Comparison of ENCODE assay signal across 21 mouse cellular contexts in the genomic region with DNA sequence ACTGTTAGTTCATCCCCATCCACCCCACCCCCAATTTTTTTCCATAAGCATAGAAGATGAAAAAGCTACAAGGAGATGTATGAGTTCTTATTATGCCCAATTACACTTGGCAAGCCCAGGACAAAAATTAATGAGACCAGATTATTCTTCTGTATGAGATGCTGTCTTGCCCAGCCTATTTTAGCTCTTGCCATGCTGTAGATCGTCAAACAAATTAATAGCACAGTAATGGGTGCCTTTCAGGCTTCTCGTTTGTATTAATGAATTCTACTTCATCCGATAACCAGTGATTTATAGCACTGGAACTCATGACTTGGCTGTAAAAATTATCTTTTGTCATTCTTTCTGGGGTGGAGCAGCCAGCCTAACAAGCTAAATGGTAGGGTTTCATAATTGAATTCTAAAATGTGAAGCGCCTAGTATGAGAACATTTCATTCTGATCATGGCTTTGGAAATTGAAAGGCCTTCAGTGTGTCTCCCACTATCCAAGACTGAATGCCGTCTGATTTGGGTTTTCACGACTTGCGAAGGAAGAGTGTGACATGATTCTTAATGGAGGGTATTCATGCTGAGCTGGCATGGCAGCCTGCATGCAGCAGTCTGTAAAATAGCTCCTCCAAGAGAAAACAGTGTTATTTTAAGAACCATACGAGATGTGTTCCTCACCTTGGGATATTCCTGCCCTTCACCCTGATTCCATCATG. TPM values are rescaled to one million over a fixed set of nuclear protein-coding genes. Genes with fewer than 3 reads are reported as not detected.
DNase-seq lines count a peak whose midpoint lies in the region; ATAC-seq and TF ChIP-seq lines count a peak whose summit lies in the region.
"Had no signal": no experiment of that assay in that cellular context is flagged by ENCODE, and none has a peak within 500 bp of the region (broad histone marks: within the 10 kb centered on the region; RNA-seq: fewer than 3 reads in every experiment).

No protein-coding gene starts in this region.

- H3K27ac ChIP-seq in forebrain, embryonic 14.5 days (ENCODE audit: low read depth, low read length): no peak overlapping the region
- no peak overlapping the region for H3K27ac ChIP-seq in forebrain, embryonic 12.5 days
- no peak overlapping the region for H3K27ac ChIP-seq in midbrain, embryonic 14.5 days (replicated peaks; ENCODE audit: low read depth, low read length)
- H3K27ac ChIP-seq in midbrain, embryonic 10.5 days (replicated peaks): no peak overlapping the region
- peak overlapping the region; percentile 21; the same call in 1 of the 2 replicates for H3K27ac ChIP-seq in midbrain, postnatal 0 days (ENCODE audit: low read depth, low read length)
- H3K27ac ChIP-seq: gastrocnemius, adult 2 months; heart, embryonic 13.5 days; left cerebral cortex, adult 2 months; neural tube, embryonic 12.5 days had no signal

- no peak for TF ChIP-seq CTCF in brain, embryonic 14.5 days (IDR thresholded peaks at IDR 0.05; ENCODE audit: borderline replicate concordance, extremely low read depth, insufficient read depth, insufficient read length)
- no peak for TF ChIP-seq CTCF in midbrain, postnatal 0 days (IDR thresholded peaks at IDR 0.05)

- WGBS in forebrain, embryonic 14.5 days: 44% methylated on average over 8 of the region's 8 CpGs
- 64% methylated on average over 8 of the region's 8 CpGs for WGBS in forebrain, embryonic 12.5 days
- 71% methylated on average over 8 of the region's 8 CpGs for WGBS in midbrain, embryonic 14.5 days
- 92% methylated on average over 8 of the region's 8 CpGs for WGBS in midbrain, embryonic 10.5 days
- WGBS in midbrain, postnatal 0 days: 49% methylated on average over 8 of the region's 8 CpGs

- no peak overlapping the region for H3K4me2 ChIP-seq in forebrain, embryonic 14.5 days (ENCODE audit: low read length)
- H3K4me2 ChIP-seq in forebrain, embryonic 12.5 days: no peak overlapping the region
- H3K4me2 ChIP-seq in midbrain, embryonic 14.5 days (ENCODE audit: low read length): no peak overlapping the region
- no peak overlapping the region for H3K4me2 ChIP-seq in midbrain, postnatal 0 days (ENCODE audit: low read depth, low read length, poor library complexity, severe bottlenecking)
- H3K4me2 ChIP-seq: heart, embryonic 13.5 days; neural tube, embryonic 12.5 days had no signal

- H3K9me3 ChIP-seq in forebrain, embryonic 14.5 days (replicated peaks; ENCODE audit: control insufficient read depth, low read length): no peaks in the 10 kb centered on the region
- H3K9me3 ChIP-seq in forebrain, embryonic 12.5 days: no peaks in the 10 kb centered on the region
- H3K9me3 ChIP-seq in midbrain, embryonic 14.5 days (ENCODE audit: control insufficient read depth, low read length): no peaks in the 10 kb centered on the region
- no peaks in the 10 kb centered on the region for H3K9me3 ChIP-seq in midbrain, embryonic 10.5 days (replicated peaks)
- no peaks in the 10 kb centered on the region for H3K9me3 ChIP-seq in midbrain, postnatal 0 days (ENCODE audit: low read length)
- H3K9me3 ChIP-seq: G1E; heart, embryonic 13.5 days; neural tube, embryonic 12.5 days had no signal

- peak; percentile 37 for DNase-seq in forebrain, embryonic 14.5 days (ENCODE audit: low spot score)
- DNase-seq in midbrain, embryonic 14.5 days: peak; percentile 23
- DNase-seq in midbrain, embryonic 10.5 days (ENCODE audit: low spot score): no peak
- DNase-seq in brain, embryonic 14.5 days (ENCODE audit: low read depth): peak; percentile 76
- DNase-seq in midbrain, postnatal 0 days (ENCODE audit: low spot score): peak; percentile 50
- DNase-seq in embryo, embryonic 11 days: no peak
- DNase-seq: adrenal gland, postnatal 25 days; cerebellum, adult 8-10 months; gastrocnemius, adult 2 months; kidney, adult 8-10 months; kidney, postnatal 25 days; left cerebral cortex, postnatal 4 days; liver; right cerebral cortex, postnatal 25 days had no signal

- no peak overlapping the region for H3K9ac ChIP-seq in forebrain, embryonic 14.5 days (ENCODE audit: low read length)
- H3K9ac ChIP-seq in forebrain, embryonic 12.5 days: no peak overlapping the region
- no peak overlapping the region for H3K9ac ChIP-seq in midbrain, embryonic 14.5 days (replicated peaks; ENCODE audit: low read length)
- no peak overlapping the region for H3K9ac ChIP-seq in midbrain, postnatal 0 days (replicated peaks; ENCODE audit: low read length, poor library complexity, severe bottlenecking)
- H3K9ac ChIP-seq: heart, embryonic 13.5 days; neural tube, embryonic 12.5 days had no signal

- H3K4me3 ChIP-seq in forebrain, embryonic 14.5 days (ENCODE audit: low read depth, low read length): no peak overlapping the region
- no peak overlapping the region for H3K4me3 ChIP-seq in forebrain, embryonic 12.5 days (replicated peaks)
- H3K4me3 ChIP-seq in midbrain, embryonic 14.5 days (replicated peaks; ENCODE audit: low read depth, low read length): no peak overlapping the region
- H3K4me3 ChIP-seq in midbrain, embryonic 10.5 days: no peak overlapping the region
- H3K4me3 ChIP-seq in midbrain, postnatal 0 days (ENCODE audit: low read depth, low read length): no peak overlapping the region
- H3K4me3 ChIP-seq: gastrocnemius, adult 2 months; heart, embryonic 13.5 days; left cerebral cortex, adult 2 months; neural tube, embryonic 12.5 days had no signal

- 0 out of 2 replicates have a peak, but pooled peaks have one; percentile 54 for ATAC-seq in forebrain, embryonic 14.5 days
- ATAC-seq in forebrain, embryonic 12.5 days (ENCODE audit: low FRiP score): no peak
- ATAC-seq in midbrain, embryonic 14.5 days (ENCODE audit: low FRiP score, low TSS enrichment): no peak
- ATAC-seq in midbrain, postnatal 0 days (ENCODE audit: low FRiP score): peak; percentile 47; the same call in 1 of the 2 replicates
- no peak for ATAC-seq in erythroblast, adult 5-6 weeks (replicated peaks; ENCODE audit: low FRiP score, poor library complexity, severe bottlenecking)
- ATAC-seq: lung, postnatal 0 days had no signal

- 0 out of 2 replicates have a peak, but pooled peaks cover 3% of the 10 kb centered on the region for H3K4me1 ChIP-seq in forebrain, embryonic 14.5 days (ENCODE audit: control insufficient read depth, insufficient read depth, low read length)
- H3K4me1 ChIP-seq in forebrain, embryonic 12.5 days: peaks cover 14% of the 10 kb centered on the region
- 0 out of 2 replicates have a peak, but pooled peaks cover 4% of the 10 kb centered on the region for H3K4me1 ChIP-seq in midbrain, embryonic 14.5 days (ENCODE audit: control insufficient read depth, insufficient read depth, low read length)
- peaks cover 11% of the 10 kb centered on the region for H3K4me1 ChIP-seq in midbrain, embryonic 10.5 days
- H3K4me1 ChIP-seq in midbrain, postnatal 0 days (ENCODE audit: insufficient read depth, low read length): peaks cover 8% of the 10 kb centered on the region
- H3K4me1 ChIP-seq: neural tube, embryonic 12.5 days had no signal

- no peaks in the 10 kb centered on the region for H3K36me3 ChIP-seq in forebrain, embryonic 14.5 days (ENCODE audit: control insufficient read depth, insufficient read depth, low read length)
- H3K36me3 ChIP-seq in forebrain, embryonic 12.5 days (replicated peaks): no peaks in the 10 kb centered on the region
- H3K36me3 ChIP-seq in midbrain, embryonic 14.5 days (ENCODE audit: control insufficient read depth, insufficient read depth, low read length): no peaks in the 10 kb centered on the region
- H3K36me3 ChIP-seq in midbrain, embryonic 10.5 days: no peaks in the 10 kb centered on the region
- H3K36me3 ChIP-seq in midbrain, postnatal 0 days (ENCODE audit: insufficient read depth, low read length): no peaks in the 10 kb centered on the region
- H3K36me3 ChIP-seq: G1E; heart, embryonic 13.5 days; neural tube, embryonic 12.5 days had no signal

- TF ChIP-seq POLR2A in brain, embryonic 14.5 days (IDR thresholded peaks at IDR 0.05; ENCODE audit: borderline replicate concordance, extremely low read depth, insufficient read depth, insufficient read length, poor library complexity, severe bottlenecking): no peak

- no peaks in the 10 kb centered on the region for H3K27me3 ChIP-seq in forebrain, embryonic 14.5 days (replicated peaks; ENCODE audit: control insufficient read depth, insufficient read depth, low read length)
- no peaks in the 10 kb centered on the region for H3K27me3 ChIP-seq in forebrain, embryonic 12.5 days
- H3K27me3 ChIP-seq in midbrain, embryonic 14.5 days (ENCODE audit: control insufficient read depth, insufficient read depth, low read length): no peaks in the 10 kb centered on the region
- H3K27me3 ChIP-seq in midbrain, embryonic 10.5 days (ENCODE audit: low read depth, poor library complexity, severe bottlenecking): no peaks in the 10 kb centered on the region
- no peaks in the 10 kb centered on the region for H3K27me3 ChIP-seq in midbrain, postnatal 0 days (ENCODE audit: insufficient read depth, low read length)
- H3K27me3 ChIP-seq: heart, embryonic 13.5 days; neural tube, embryonic 12.5 days had no signal

RNA-seq across cellular contexts. Expression of gene Abtb2, which starts 44.9 kb away (rescaled TPM):
- polyA plus RNA-seq in forebrain, embryonic 14.5 days (2014; fragmentation: Nextera tagmentation; extraction: Ambion mirVana): 3.8 and 5.9 TPM in 2 replicates
- 14.9 and 15.7 TPM in 2 replicates for polyA plus RNA-seq in forebrain, embryonic 12.5 days (2016; fragmentation: Nextera tagmentation; extraction: Ambion mirVana)
- polyA plus RNA-seq in midbrain, embryonic 14.5 days (2014; fragmentation: Nextera tagmentation; extraction: Ambion mirVana): 8.3 and 10.2 TPM in 2 replicates
- 11.5 and 14.9 TPM in 2 replicates for polyA plus RNA-seq in midbrain, embryonic 10.5 days (2016; fragmentation: Nextera tagmentation; extraction: Ambion mirVana)
- polyA plus RNA-seq in brain, embryonic 14.5 days (2012; rRNA removed): 14.3 and 16.7 TPM in 2 replicates
- 21.8 and 22.0 TPM in 2 replicates for total RNA-seq in midbrain, postnatal 0 days (2014; rRNA removed)
- 7.4 and 7.6 TPM in 2 replicates for polyA plus RNA-seq in midbrain, postnatal 0 days (2015; fragmentation: Nextera tagmentation; extraction: Ambion mirVana)
- 0.38 TPM in 1 of 2 replicates, not detected in the other for total RNA-seq in erythroblast, adult 5-6 weeks (2015; ENCODE audit: low replicate concordance)
- total RNA-seq in erythroblast, adult 5-6 weeks (2017; ENCODE audit: low replicate concordance): 1.7 and 4.0 TPM in 2 replicates
- polyA plus RNA-seq: G1E had no signal

Comparison
In these comparisons a context has a peak if more than half of its experiments do, and no peak if none do; other contexts are left out.
1. ATAC-seq: peak in forebrain, embryonic 14.5 days (single experiment) and midbrain, postnatal 0 days (single experiment); none in forebrain, embryonic 12.5 days (single experiment), midbrain, embryonic 14.5 days (single experiment) and erythroblast, adult 5-6 weeks (single experiment).
2. DNase-seq: peak in forebrain, embryonic 14.5 days (single experiment), midbrain, embryonic 14.5 days (single experiment), brain, embryonic 14.5 days (single experiment) and midbrain, postnatal 0 days (single experiment); none in midbrain, embryonic 10.5 days (single experiment) and embryo, embryonic 11 days (single experiment).